Mouse (Mus musculus) left cerebral cortex, adult 2 months (tissue): ENCODE measurements around the gene Sh3bgrl2. TPM values are rescaled to one million over a fixed set of nuclear protein-coding genes. Genes with fewer than 3 reads are reported as not detected.
A peak's percentile ranks its signal among the peaks of the same experiment; 100 is the strongest.

ENCODE experiments used
- DNase-seq, 2 experiments: peaks; one replicate each; pipeline ENCODE4 v3.0.0; 2021 to 2022; ENCODE audit warnings: low spot score in 2 of 2, mixed read lengths in 1 of 2; ENCODE audit errors: extremely low spot score in 1 of 2
- H3K27ac ChIP-seq: fragments of 200-600 bp; 2 replicates; pipeline ENCODE4 v1.8.1; 2022
- H3K4me3 ChIP-seq: fragments of 200-600 bp; 2 replicates; pipeline ENCODE4 v1.8.1; 2022
- CTCF ChIP-seq: fragments of 200-600 bp; IDR thresholded peaks from 2 replicates; pipeline ENCODE4 v1.8.1; 2022; ENCODE audit warnings: antibody characterized with exemption, mild to moderate bottlenecking, moderate library complexity
- intact Hi-C: fragments of 180-260 bp; cut with DNase I; formaldehyde crosslinking; loops from one replicate; pipeline ENCODE4 v1.15.1; 2025
- total RNA-seq, 2 experiments: library from RNA; stranded (reverse); gene quantifications; 2 replicates each; pipeline ENCODE4 v1.2.3; 2021

The Sh3bgrl2 gene
- total RNA-seq, 2 experiments from 2014 or later = 30.7 to 36.1 TPM

DNA sequence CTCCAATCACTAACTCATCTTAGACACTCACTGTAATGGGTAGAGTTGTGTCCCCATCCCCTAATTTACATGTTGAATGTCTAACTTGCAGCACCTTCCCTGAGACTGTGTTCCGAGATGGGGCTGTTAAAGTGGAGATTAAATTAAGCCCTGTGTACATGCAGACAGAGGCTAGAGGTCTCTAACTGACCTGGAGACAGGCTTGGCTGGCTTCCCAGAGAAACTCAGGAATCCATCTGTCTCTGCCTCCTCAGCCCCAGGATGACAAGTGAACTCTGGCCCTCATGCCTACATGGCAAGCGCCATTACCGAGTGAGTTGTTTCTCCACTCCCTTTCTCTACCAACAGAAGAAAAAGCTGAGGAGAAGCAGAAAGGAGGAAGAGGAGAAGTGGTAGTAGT lies 7.2 kb upstream of the Sh3bgrl2 start:
- DNase-seq = no peak
- intact Hi-C loops = no loop called here
- no peak for TF ChIP-seq CTCF
- no peak overlapping the region for H3K4me3 ChIP-seq
- H3K27ac ChIP-seq = no peak overlapping the region

- no peak overlapping the region for H3K4me3 ChIP-seq
- H3K27ac ChIP-seq = no peak overlapping the region
- intact Hi-C loops = loop anchor here (5.0 kb wide), 2 partner anchors 103 to 568 kb away; partner anchors contain the start of genes Lca5 and Phip
- no peak for DNase-seq
- no peak for TF ChIP-seq CTCF
Measured at GRCm38 (mm10) chr9:83545240-83545639, 2.9 kb upstream of the Sh3bgrl2 start.

- no peak for DNase-seq
- intact Hi-C loops = loop anchor here (5.0 kb wide), 2 partner anchors 104 to 569 kb away; partner anchors contain the start of genes Lca5 and Phip
- Histone ChIP-seq H3K27ac (no peak overlapping the region), H3K4me3 (no peak overlapping the region)
- no peak for TF ChIP-seq CTCF
Measured at GRCm38 (mm10) chr9:83546316-83546715, 1.8 kb upstream of the Sh3bgrl2 start.

GRCm38 (mm10) chr9:83547229-83547628 lies 898 bp upstream of the Sh3bgrl2 start:
- DNase-seq = no peak
- H3K27ac ChIP-seq = no peak overlapping the region
- no peak for TF ChIP-seq CTCF

DNA sequence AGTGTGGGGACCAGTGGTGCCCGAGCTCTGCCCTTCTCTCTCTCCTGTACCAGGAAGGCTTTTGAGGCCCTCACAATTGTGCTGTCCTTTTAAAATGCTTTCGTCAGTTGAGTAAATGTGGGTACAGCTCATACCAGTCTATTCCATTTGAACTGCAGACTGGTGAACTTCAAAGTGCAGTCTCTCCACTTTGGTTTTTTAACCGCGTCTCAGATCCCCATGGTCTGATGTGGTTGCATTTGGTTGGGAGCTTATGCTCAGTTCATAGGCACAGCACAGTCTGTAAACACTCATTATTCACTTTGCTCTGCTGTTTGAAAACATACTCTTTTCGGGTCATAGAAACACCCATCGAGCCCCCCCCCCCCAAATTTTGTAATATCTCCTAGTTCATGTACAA lies 1.7 kb downstream of the Sh3bgrl2 start:
- no peak overlapping the region for H3K4me3 ChIP-seq
- intact Hi-C loops = loop anchor here (2.0 to 5.0 kb wide), 3 partner anchors 49 to 573 kb away; partner anchors contain the start of genes Lca5 and Phip
- no peak for TF ChIP-seq CTCF
- no peak overlapping the region for H3K27ac ChIP-seq
- DNase-seq = no peak

More at GRCm38 (mm10) chr9:83547229-83547628, 898 bp upstream of the Sh3bgrl2 start:
- H3K4me3 ChIP-seq = no peak overlapping the region; the same call in none of the 2 replicates
- intact Hi-C loops = loop anchor here (5.0 kb wide), 2 partner anchors 105 to 570 kb away; partner anchors contain the start of genes Lca5 and Phip

- TF ChIP-seq CTCF = no peak
- intact Hi-C loops = no loop called here
- DNase-seq = no peak
Measured at GRCm38 (mm10) chr9:83551116-83551515, 3.0 kb downstream of the Sh3bgrl2 start.

DNA sequence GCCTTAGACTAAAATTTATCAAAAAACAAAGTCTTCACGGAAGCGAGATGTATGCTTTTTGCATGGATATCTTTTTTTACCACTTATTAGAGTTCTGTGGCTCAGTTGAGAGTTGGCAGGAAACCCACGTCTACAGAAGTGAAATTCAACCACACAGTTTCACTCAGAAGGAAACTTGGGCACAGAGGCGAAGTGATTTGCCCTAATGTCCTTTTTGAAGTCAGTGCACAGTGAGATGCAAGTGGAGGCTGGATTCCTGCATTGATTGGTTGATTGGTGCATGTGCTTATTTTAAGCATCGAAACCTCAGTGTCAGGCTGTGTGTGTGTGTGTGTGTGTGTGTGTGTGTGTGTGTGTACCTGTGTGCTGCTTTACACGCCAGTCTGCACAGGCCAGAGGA lies 3.5 kb downstream of the Sh3bgrl2 start:
- H3K4me3 ChIP-seq = no peak overlapping the region
- TF ChIP-seq CTCF = no peak
- peak overlapping the region; percentile 4; the same call in 1 of the 2 replicates for H3K27ac ChIP-seq
- intact Hi-C loops = no loop called here
- DNase-seq = no peak

More at GRCm38 (mm10) chr9:83551116-83551515, 3.0 kb downstream of the Sh3bgrl2 start:
- Histone ChIP-seq H3K27ac (peak overlapping the region; percentile 13; the same call in 1 of the 2 replicates), H3K4me3 (no peak overlapping the region)

GRCm38 (mm10) chr9:83555580-83555979 lies 7.5 kb downstream of the Sh3bgrl2 start:
- no peak for DNase-seq
- Histone ChIP-seq H3K27ac (no peak overlapping the region), H3K4me3 (no peak overlapping the region)
- intact Hi-C loops = no loop called here
- no peak for TF ChIP-seq CTCF

DNA sequence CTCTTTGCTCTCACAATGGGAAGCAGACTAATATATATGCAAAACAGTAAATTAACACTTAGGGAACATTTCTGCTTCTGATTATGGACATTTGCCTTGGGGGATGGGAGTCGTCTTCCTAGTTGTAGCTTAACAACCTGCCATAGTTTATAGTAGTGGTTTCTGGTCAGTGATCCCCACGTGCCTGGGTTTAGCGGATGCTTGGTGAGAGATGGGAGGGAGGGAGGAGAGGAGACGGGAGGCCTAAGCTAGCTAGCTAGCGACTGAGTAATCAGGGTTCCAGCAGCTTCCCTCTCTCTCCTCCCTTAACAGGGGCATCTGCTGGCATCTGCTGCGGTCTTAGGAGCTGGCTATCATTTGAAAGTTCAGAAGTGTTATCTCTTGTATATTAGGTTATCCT lies 8.1 kb downstream of the Sh3bgrl2 start:
- intact Hi-C loops = no loop called here
- H3K4me3 ChIP-seq = no peak overlapping the region
- no peak for TF ChIP-seq CTCF
- DNase-seq = no peak
- no peak overlapping the region for H3K27ac ChIP-seq

DNA sequence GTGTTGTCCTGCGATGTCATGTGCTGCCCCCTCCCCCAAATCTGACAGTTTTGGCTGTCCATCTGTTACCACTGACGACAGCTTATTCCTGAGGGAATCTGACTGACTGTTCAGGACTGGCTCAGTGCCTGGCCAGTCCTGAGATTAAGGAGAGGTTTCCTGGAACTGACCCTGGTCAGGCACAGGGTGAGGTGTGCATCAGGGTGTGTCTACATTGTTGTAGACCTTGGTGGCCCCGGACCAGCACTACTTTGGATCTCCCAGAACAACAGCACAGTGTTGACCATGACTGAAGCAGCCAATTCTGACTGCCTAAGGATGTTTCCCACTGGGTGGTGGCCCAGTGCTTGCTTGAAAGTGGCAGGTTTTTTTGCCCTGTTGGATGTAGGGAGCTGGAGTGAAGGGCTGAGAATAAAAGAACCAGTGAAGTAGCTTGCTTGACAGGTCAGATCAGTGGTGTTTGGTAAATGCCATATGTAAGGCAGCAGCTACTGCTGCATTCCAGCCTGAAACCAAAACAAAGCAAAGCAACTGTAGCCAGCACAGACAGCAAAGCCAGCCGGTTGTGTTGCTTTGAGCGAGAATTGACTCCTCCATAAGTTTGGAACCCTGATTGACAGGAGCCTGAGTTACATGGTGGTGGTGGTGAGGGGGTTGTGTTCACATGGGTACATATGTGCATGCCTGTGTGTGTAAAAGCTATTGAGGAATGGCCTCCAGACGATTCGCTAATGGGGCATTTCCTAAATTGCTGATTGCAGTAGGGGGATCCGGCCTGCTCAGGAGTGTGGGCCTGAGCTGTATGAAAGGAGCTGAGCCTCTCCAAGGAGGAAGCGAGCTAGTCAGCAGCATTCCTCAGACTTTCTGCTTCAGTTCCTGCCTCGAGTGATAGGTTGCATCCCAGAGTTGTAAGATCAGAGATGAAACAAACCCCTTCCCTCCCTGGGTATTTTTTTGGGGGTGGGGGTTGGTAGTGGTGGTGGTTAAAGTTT lies 8.9 kb downstream of the Sh3bgrl2 start:
- DNase-seq = no peak
- no peak for TF ChIP-seq CTCF
- no peak overlapping the region for H3K27ac ChIP-seq
- intact Hi-C loops = no loop called here
- H3K4me3 ChIP-seq = no peak overlapping the region

- no peak for DNase-seq
- intact Hi-C loops = no loop called here
- H3K4me3 ChIP-seq = no peak overlapping the region
- H3K27ac ChIP-seq = no peak overlapping the region
- no peak for TF ChIP-seq CTCF
Measured at GRCm38 (mm10) chr9:83560670-83561069, 12.5 kb downstream of the Sh3bgrl2 start.

GRCm38 (mm10) chr9:83562889-83563288 lies 14.8 kb downstream of the Sh3bgrl2 start:
- no peak for DNase-seq
- no peak for TF ChIP-seq CTCF
- Histone ChIP-seq H3K27ac (no peak overlapping the region), H3K4me3 (no peak overlapping the region)
- intact Hi-C loops = no loop called here
